Mouse (Mus musculus) forebrain, embryonic 12.5 days (tissue): ENCODE measurements around the gene Mafb. TPM values are rescaled to one million over a fixed set of nuclear protein-coding genes. Genes with fewer than 3 reads are reported as not detected.

Experiments used
- ATAC-seq: fragments of 200-750 bp; cut with Nextera tagmentation; 2 replicates; pipeline ENCODE4 v1.8.0; 2017; ENCODE audit warnings: moderate TSS enrichment; ENCODE audit not compliant: low FRiP score
- H3K27ac ChIP-seq: fragments of 300-500 bp; sonication (generic); 2 replicates; pipeline ENCODE4 v1.5.1; 2016; ENCODE audit warnings: mild to moderate bottlenecking
- H3K27me3 ChIP-seq: fragments of 300-500 bp; sonication (generic); 2 replicates; pipeline ENCODE4 v1.6.1; 2016; ENCODE audit warnings: mild to moderate bottlenecking
- H3K36me3 ChIP-seq: fragments of 300-500 bp; sonication (generic); replicated peaks from 2 replicates; pipeline ENCODE4 v1.6.1; 2016; ENCODE audit warnings: mild to moderate bottlenecking
- H3K4me1 ChIP-seq: fragments of 300-500 bp; sonication (generic); 2 replicates; pipeline ENCODE4 v1.6.1; 2016
- H3K4me2 ChIP-seq: fragments of 300-500 bp; sonication (generic); 2 replicates; pipeline ENCODE4 v1.6.1; 2016; ENCODE audit warnings: mild to moderate bottlenecking, moderate library complexity
- H3K4me3 ChIP-seq: fragments of 300-500 bp; sonication (generic); replicated peaks from 2 replicates; pipeline ENCODE4 v1.5.1; 2016; ENCODE audit warnings: mild to moderate bottlenecking
- H3K9ac ChIP-seq: fragments of 300-500 bp; sonication (generic); 2 replicates; pipeline ENCODE4 v1.6.1; 2016; ENCODE audit warnings: mild to moderate bottlenecking
- H3K9me3 ChIP-seq: fragments of 300-500 bp; sonication (generic); 2 replicates; pipeline ENCODE4 v1.6.1; 2016
- WGBS: fragments of 180-500 bp; shearing (Covaris S2); methylation state at CpG from one replicate; pipeline ENCODE4 v1.1.7; 2016; 5-methylcytosine and 5-hydroxymethylcytosine counted together
- polyA plus RNA-seq: library from polyadenylated mRNA; unstranded; fragments of >200 nt; fragmentation: Nextera tagmentation; extraction: Ambion mirVana; gene quantifications from 2 replicates; pipeline ENCODE4 v1.2.1, GENCODE M21; 2016

The Mafb gene
- polyA plus RNA-seq, 1 experiment from 2014 or later, result 7.8 TPM

- peaks cover 25% of the 10 kb centered on the region for H3K4me1 ChIP-seq
- H3K27ac ChIP-seq, result no peak overlapping the region
- no peak overlapping the region for H3K4me2 ChIP-seq
- H3K9ac ChIP-seq, result no peak overlapping the region
- no peaks in the 10 kb centered on the region for H3K36me3 ChIP-seq
- WGBS, result 4% methylated on average over 8 of the region's 8 CpGs
- H3K4me3 ChIP-seq, result no peak overlapping the region
- peaks cover 84% of the 10 kb centered on the region for H3K27me3 ChIP-seq
- ATAC-seq, result no peak
- H3K9me3 ChIP-seq, result no peaks in the 10 kb centered on the region
Measured at GRCm38 (mm10) chr2:160360234-160360874, 6.5 kb downstream of the Mafb start.

- no peaks in the 10 kb centered on the region for H3K9me3 ChIP-seq
- peaks cover 71% of the 10 kb centered on the region for H3K27me3 ChIP-seq
- no peak for ATAC-seq
- no peak overlapping the region for H3K4me3 ChIP-seq
- H3K36me3 ChIP-seq, result no peaks in the 10 kb centered on the region
- WGBS, result 1% methylated on average over 4 of the region's 4 CpGs
- H3K4me1 ChIP-seq, result peaks cover 13% of the 10 kb centered on the region
- H3K4me2 ChIP-seq, result no peak overlapping the region
- H3K9ac ChIP-seq, result no peak overlapping the region
- no peak overlapping the region for H3K27ac ChIP-seq
Measured at GRCm38 (mm10) chr2:160358896-160359295, 8.0 kb downstream of the Mafb start.

GRCm38 (mm10) chr2:160357442-160357841 lies 9.4 kb downstream of the Mafb start:
- Histone ChIP-seq H3K36me3 (no peaks in the 10 kb centered on the region), H3K27me3 (peaks cover 60% of the 10 kb centered on the region), H3K27ac (no peak overlapping the region), H3K4me2 (no peak overlapping the region), H3K4me3 (no peak overlapping the region), H3K9me3 (no peaks in the 10 kb centered on the region), H3K9ac (no peak overlapping the region), H3K4me1 (peaks cover 13% of the 10 kb centered on the region)
- WGBS, result 48% methylated on average over 4 of the region's 4 CpGs
- no peak for ATAC-seq

- Histone ChIP-seq H3K4me3 (no peak overlapping the region), H3K4me1 (peaks cover 14% of the 10 kb centered on the region), H3K27me3 (peaks cover 47% of the 10 kb centered on the region), H3K27ac (no peak overlapping the region), H3K9me3 (no peaks in the 10 kb centered on the region), H3K4me2 (no peak overlapping the region), H3K9ac (no peak overlapping the region), H3K36me3 (no peaks in the 10 kb centered on the region)
- 55% methylated on average over 5 of the region's 5 CpGs for WGBS
- no peak for ATAC-seq
Measured at GRCm38 (mm10) chr2:160356132-160356531, 10.7 kb downstream of the Mafb start.

GRCm38 (mm10) chr2:160354319-160354718 lies 12.5 kb downstream of the Mafb start:
- Histone ChIP-seq H3K4me1 (peaks cover 12% of the 10 kb centered on the region; the same call in 1 of the 2 replicates), H3K27me3 (peaks cover 29% of the 10 kb centered on the region), H3K9ac (no peak overlapping the region), H3K9me3 (no peaks in the 10 kb centered on the region), H3K4me3 (no peak overlapping the region), H3K36me3 (no peaks in the 10 kb centered on the region), H3K27ac (no peak overlapping the region), H3K4me2 (no peak overlapping the region)
- no peak for ATAC-seq
- WGBS, result 58% methylated on average over 2 of the region's 2 CpGs

- no peak overlapping the region for H3K27ac ChIP-seq
- WGBS, result 77% methylated on average over 2 of the region's 2 CpGs
- ATAC-seq, result no peak
- no peak overlapping the region for H3K4me2 ChIP-seq
- H3K36me3 ChIP-seq, result no peaks in the 10 kb centered on the region
- no peak overlapping the region for H3K9ac ChIP-seq
- peaks cover 11% of the 10 kb centered on the region; the same call in 1 of the 2 replicates for H3K4me1 ChIP-seq
- H3K4me3 ChIP-seq, result no peak overlapping the region
- H3K27me3 ChIP-seq, result peaks cover 21% of the 10 kb centered on the region
- H3K9me3 ChIP-seq, result no peaks in the 10 kb centered on the region
Measured at GRCm38 (mm10) chr2:160353581-160353980, 13.3 kb downstream of the Mafb start.

- H3K9me3 ChIP-seq, result no peaks in the 10 kb centered on the region
- H3K4me1 ChIP-seq, result peaks cover 7% of the 10 kb centered on the region; the same call in 1 of the 2 replicates
- no peak overlapping the region for H3K9ac ChIP-seq
- no peaks in the 10 kb centered on the region for H3K27me3 ChIP-seq
- H3K4me2 ChIP-seq, result no peak overlapping the region
- WGBS, result 36% methylated on average over 8 of the region's 8 CpGs
- no peak for ATAC-seq
- no peak overlapping the region for H3K4me3 ChIP-seq
- no peaks in the 10 kb centered on the region for H3K36me3 ChIP-seq
- no peak overlapping the region for H3K27ac ChIP-seq
Measured at GRCm38 (mm10) chr2:160351038-160351574, 15.8 kb downstream of the Mafb start.

- Histone ChIP-seq H3K27ac (no peak overlapping the region), H3K4me3 (no peak overlapping the region), H3K4me1 (peaks cover 7% of the 10 kb centered on the region; the same call in 1 of the 2 replicates), H3K4me2 (no peak overlapping the region), H3K9me3 (no peaks in the 10 kb centered on the region), H3K27me3 (no peaks in the 10 kb centered on the region), H3K36me3 (no peaks in the 10 kb centered on the region), H3K9ac (no peak overlapping the region)
- WGBS, result 74% methylated on average over 4 of the region's 4 CpGs
- no peak for ATAC-seq
Measured at GRCm38 (mm10) chr2:160349578-160349977, 17.3 kb downstream of the Mafb start.

- Histone ChIP-seq H3K27me3 (no peaks in the 10 kb centered on the region), H3K9me3 (no peaks in the 10 kb centered on the region), H3K4me1 (peaks cover 7% of the 10 kb centered on the region; the same call in 1 of the 2 replicates), H3K27ac (no peak overlapping the region), H3K36me3 (no peaks in the 10 kb centered on the region), H3K4me3 (no peak overlapping the region), H3K9ac (no peak overlapping the region), H3K4me2 (no peak overlapping the region)
- ATAC-seq, result no peak
- 32% methylated on average over 7 of the region's 7 CpGs for WGBS
Measured at GRCm38 (mm10) chr2:160348796-160349195, 18.1 kb downstream of the Mafb start.

- H3K36me3 ChIP-seq, result no peaks in the 10 kb centered on the region
- no peaks in the 10 kb centered on the region for H3K9me3 ChIP-seq
- H3K9ac ChIP-seq, result no peak overlapping the region
- H3K27me3 ChIP-seq, result no peaks in the 10 kb centered on the region
- 71% methylated on average over 4 of the region's 4 CpGs for WGBS
- H3K4me3 ChIP-seq, result no peak overlapping the region
- no peak overlapping the region for H3K4me2 ChIP-seq
- H3K27ac ChIP-seq, result no peak overlapping the region
- no peak for ATAC-seq
- peaks cover 7% of the 10 kb centered on the region; the same call in 1 of the 2 replicates for H3K4me1 ChIP-seq
Measured at GRCm38 (mm10) chr2:160348072-160348604, 18.7 kb downstream of the Mafb start.

GRCm38 (mm10) chr2:160345644-160346043 lies 21.2 kb downstream of the Mafb start:
- no peak for ATAC-seq
- Histone ChIP-seq H3K27ac (no peak overlapping the region), H3K9me3 (no peaks in the 10 kb centered on the region), H3K4me2 (no peak overlapping the region), H3K27me3 (no peaks in the 10 kb centered on the region), H3K36me3 (no peaks in the 10 kb centered on the region), H3K4me3 (no peak overlapping the region), H3K9ac (no peak overlapping the region), H3K4me1 (peaks cover 4% of the 10 kb centered on the region; the same call in 1 of the 2 replicates)

GRCm38 (mm10) chr2:160340121-160340520 lies 26.7 kb downstream of the Mafb start:
- no peak for ATAC-seq
- no peaks in the 10 kb centered on the region for H3K9me3 ChIP-seq
- no peaks in the 10 kb centered on the region for H3K4me1 ChIP-seq
- no peak overlapping the region for H3K4me2 ChIP-seq
- H3K36me3 ChIP-seq, result no peaks in the 10 kb centered on the region
- WGBS, result 72% methylated on average over 4 of the region's 4 CpGs
- H3K27ac ChIP-seq, result no peak overlapping the region
- no peak overlapping the region for H3K9ac ChIP-seq
- H3K27me3 ChIP-seq, result peaks cover 4% of the 10 kb centered on the region; the same call in 1 of the 2 replicates
- H3K4me3 ChIP-seq, result no peak overlapping the region

GRCm38 (mm10) chr2:160339595-160339994 lies 27.3 kb downstream of the Mafb start:
- no peak overlapping the region for H3K9ac ChIP-seq
- H3K27me3 ChIP-seq, result peaks cover 4% of the 10 kb centered on the region; the same call in 1 of the 2 replicates
- no peaks in the 10 kb centered on the region for H3K9me3 ChIP-seq
- H3K27ac ChIP-seq, result no peak overlapping the region
- no peaks in the 10 kb centered on the region for H3K36me3 ChIP-seq
- no peak overlapping the region for H3K4me2 ChIP-seq
- no peak overlapping the region for H3K4me3 ChIP-seq
- no peaks in the 10 kb centered on the region for H3K4me1 ChIP-seq
- WGBS, result 91% methylated on average over 5 of the region's 5 CpGs
- no peak for ATAC-seq
